Mouse (Mus musculus) ES-E14 (cell line): ENCODE measurements around the gene Fstl3.

Experiments
- CHD2 ChIP-seq: IDR thresholded peaks from 2 replicates; pipeline ENCODE4 v1.6.1; 2014; ENCODE audit warnings: mild to moderate bottlenecking, low read depth, low read length, inconsistent platforms
- HCFC1 ChIP-seq: IDR thresholded peaks from 2 replicates; pipeline ENCODE4 v1.6.1; 2012; ENCODE audit warnings: low read length, inconsistent platforms, borderline replicate concordance; ENCODE audit not compliant: insufficient read depth
- MAFK ChIP-seq: IDR thresholded peaks from 2 replicates; pipeline ENCODE4 v1.6.1; 2014; ENCODE audit warnings: mild to moderate bottlenecking, low read depth, low read length, inconsistent platforms; ENCODE audit not compliant: insufficient read depth
- ZNF384 ChIP-seq: IDR thresholded peaks from 2 replicates; pipeline ENCODE4 v1.6.1; 2012; ENCODE audit warnings: low read depth, low read length, inconsistent platforms

GRCm38 (mm10) chr10:79798289-79798928 lies 21.3 kb downstream of the Fstl3 start:
- TF ChIP-seq CHD2: no peak
- no peak for TF ChIP-seq ZNF384
- TF ChIP-seq MAFK: no peak
- TF ChIP-seq HCFC1: no peak
